Mouse (Mus musculus) midbrain, postnatal 0 days (tissue): Measurements from ENCODE around the gene Synj1. TPM values are rescaled to one million over a fixed set of nuclear protein-coding genes. Genes with fewer than 3 reads are reported as not detected.

ENCODE experiments used
- ATAC-seq: fragments of 200-750 bp; cut with Nextera tagmentation; 2 replicates; pipeline ENCODE4 v1.8.0; 2017; ENCODE audit warnings: moderate number of reproducible peaks, mild to moderate bottlenecking, moderate TSS enrichment, moderate library complexity; ENCODE audit not compliant: low FRiP score
- DNase-seq: peaks from one replicate; pipeline ENCODE4 v3.0.0-alpha.2; 2015; ENCODE audit warnings: low spot score
- H3K27ac ChIP-seq: fragments of 300-500 bp; sonication (generic); 2 replicates; pipeline ENCODE4 v1.5.1; 2014; ENCODE audit warnings: low read depth, mild to moderate bottlenecking, low read length, mixed read lengths
- H3K27me3 ChIP-seq: fragments of 300-500 bp; sonication (generic); 2 replicates; pipeline ENCODE4 v1.6.1; 2014; ENCODE audit warnings: low read length, control low read depth, mixed read lengths; ENCODE audit not compliant: insufficient read depth
- H3K36me3 ChIP-seq: fragments of 300-500 bp; sonication (generic); 2 replicates; pipeline ENCODE4 v1.6.1; 2014; ENCODE audit warnings: low read length, control low read depth, mixed read lengths; ENCODE audit not compliant: insufficient read depth
- H3K4me1 ChIP-seq: fragments of 300-500 bp; sonication (generic); 2 replicates; pipeline ENCODE4 v1.6.1; 2014; ENCODE audit warnings: mild to moderate bottlenecking, control low read depth, antibody characterized with exemption, low read length, mixed read lengths; ENCODE audit not compliant: insufficient read depth
- H3K4me2 ChIP-seq: fragments of 300-500 bp; sonication (generic); 2 replicates; pipeline ENCODE4 v1.6.1; 2014; ENCODE audit warnings: low read depth, mild to moderate bottlenecking, low read length, mixed read lengths; ENCODE audit not compliant: poor library complexity, severe bottlenecking
- H3K4me3 ChIP-seq: fragments of 300-500 bp; sonication (generic); 2 replicates; pipeline ENCODE4 v1.5.1; 2014; ENCODE audit warnings: low read depth, mild to moderate bottlenecking, low read length, moderate library complexity
- H3K9ac ChIP-seq: fragments of 300-500 bp; sonication (generic); replicated peaks from 2 replicates; pipeline ENCODE4 v1.6.1; 2014; ENCODE audit warnings: mild to moderate bottlenecking, low read length, moderate library complexity, mixed read lengths; ENCODE audit not compliant: poor library complexity, severe bottlenecking
- H3K9me3 ChIP-seq: fragments of 300-500 bp; sonication (generic); 2 replicates; pipeline ENCODE4 v1.6.1; 2016; ENCODE audit warnings: low read length, control low read depth
- CTCF ChIP-seq: IDR thresholded peaks from 2 replicates; pipeline ENCODE4 v1.5.1; 2016; ENCODE audit warnings: antibody characterized with exemption, mild to moderate bottlenecking
- WGBS: fragments of 180-500 bp; shearing (Covaris S2); extraction: QIAGEN DNeasy Blood & Tissue Kit; methylation state at CpG from one replicate; pipeline ENCODE4 v1.1.7; 2014; 5-methylcytosine and 5-hydroxymethylcytosine counted together
- polyA plus RNA-seq: library from polyadenylated mRNA; unstranded; fragments of >200 nt; fragmentation: Nextera tagmentation; extraction: Ambion mirVana; gene quantifications from 2 replicates; pipeline ENCODE4 v1.2.1, GENCODE M21; 2015
- total RNA-seq: library from RNA; depleted of rRNA; stranded (reverse); fragments of >200 nt; gene quantifications from 2 replicates; pipeline ENCODE4 v1.2.3, GENCODE M21; 2014

The Synj1 gene
- total and polyA plus RNA-seq, 2 experiments from 2014 or later = 55.4 to 66.4 TPM

GRCm38 (mm10) chr16:90901364-90901763 is 109.7 kb downstream of the Synj1 start:
- Histone ChIP-seq H3K27me3 (no peaks in the 10 kb centered on the region), H3K9me3 (no peaks in the 10 kb centered on the region), H3K4me2 (no peak overlapping the region), H3K36me3 (no peaks in the 10 kb centered on the region), H3K9ac (no peak overlapping the region), H3K4me1 (no peaks in the 10 kb centered on the region), H3K4me3 (no peak overlapping the region), H3K27ac (no peak overlapping the region)
- DNase-seq (no peak), ATAC-seq (no peak)
- WGBS = 64% methylated on average over 4 of the region's 4 CpGs
- no peak for TF ChIP-seq CTCF

GRCm38 (mm10) chr16:90899498-90899897 is 111.6 kb downstream of the Synj1 start:
- no peak overlapping the region for H3K4me3 ChIP-seq
- no peaks in the 10 kb centered on the region for H3K4me1 ChIP-seq
- no peak for DNase-seq
- H3K4me2 ChIP-seq = no peak overlapping the region
- no peak overlapping the region for H3K27ac ChIP-seq
- no peak for ATAC-seq
- H3K9ac ChIP-seq = no peak overlapping the region
- WGBS = 41% methylated on average over 12 of the region's 12 CpGs
- TF ChIP-seq CTCF = no peak
- H3K9me3 ChIP-seq = no peaks in the 10 kb centered on the region
- no peaks in the 10 kb centered on the region for H3K36me3 ChIP-seq
- H3K27me3 ChIP-seq = no peaks in the 10 kb centered on the region

GRCm38 (mm10) chr16:90897651-90898050 is 113.5 kb downstream of the Synj1 start:
- Histone ChIP-seq H3K4me1 (no peaks in the 10 kb centered on the region), H3K4me2 (no peak overlapping the region), H3K9me3 (no peaks in the 10 kb centered on the region), H3K27me3 (no peaks in the 10 kb centered on the region), H3K27ac (no peak overlapping the region), H3K9ac (no peak overlapping the region), H3K36me3 (no peaks in the 10 kb centered on the region), H3K4me3 (no peak overlapping the region)
- 95% methylated on average over 3 of the region's 3 CpGs for WGBS
- no peak for DNase-seq
- ATAC-seq = no peak
- no peak for TF ChIP-seq CTCF

GRCm38 (mm10) chr16:90893792-90894191 is 117.3 kb downstream of the Synj1 start:
- H3K36me3 ChIP-seq = no peaks in the 10 kb centered on the region
- no peak overlapping the region for H3K27ac ChIP-seq
- no peaks in the 10 kb centered on the region for H3K9me3 ChIP-seq
- no peak overlapping the region for H3K9ac ChIP-seq
- H3K27me3 ChIP-seq = no peaks in the 10 kb centered on the region
- H3K4me2 ChIP-seq = no peak overlapping the region
- ATAC-seq = no peak
- WGBS = 74% methylated on average over 9 of the region's 9 CpGs
- no peak for TF ChIP-seq CTCF
- no peak overlapping the region for H3K4me3 ChIP-seq
- H3K4me1 ChIP-seq = no peaks in the 10 kb centered on the region
- DNase-seq = no peak

GRCm38 (mm10) chr16:90893019-90893418 is 118.1 kb downstream of the Synj1 start:
- DNase-seq (no peak), ATAC-seq (no peak)
- Histone ChIP-seq H3K27me3 (no peaks in the 10 kb centered on the region), H3K4me2 (no peak overlapping the region), H3K9ac (no peak overlapping the region), H3K9me3 (no peaks in the 10 kb centered on the region), H3K4me1 (no peaks in the 10 kb centered on the region), H3K36me3 (no peaks in the 10 kb centered on the region), H3K27ac (no peak overlapping the region), H3K4me3 (no peak overlapping the region)
- 89% methylated on average over 7 of the region's 7 CpGs for WGBS
- no peak for TF ChIP-seq CTCF

GRCm38 (mm10) chr16:90892081-90892480 is 119.0 kb downstream of the Synj1 start:
- ATAC-seq = no peak
- 73% methylated on average over 8 of the region's 8 CpGs for WGBS

More at GRCm38 (mm10) chr16:90892081-90892480, 119.0 kb downstream of the Synj1 start:
- TF ChIP-seq CTCF = no peak
- H3K27me3 ChIP-seq = no peaks in the 10 kb centered on the region
- no peaks in the 10 kb centered on the region for H3K4me1 ChIP-seq
- H3K27ac ChIP-seq = no peak overlapping the region
- H3K9ac ChIP-seq = no peak overlapping the region
- DNase-seq = no peak
- no peaks in the 10 kb centered on the region for H3K9me3 ChIP-seq
- H3K4me3 ChIP-seq = no peak overlapping the region
- H3K36me3 ChIP-seq = no peaks in the 10 kb centered on the region
- no peak overlapping the region for H3K4me2 ChIP-seq
